Mouse (Mus musculus) thymus, postnatal 14 days (tissue): ENCODE data around the gene Hoxa4.

Experiments
- DNase-seq: peaks from one replicate; pipeline ENCODE4 v3.0.0; 2021

Hoxa4 gene

DNA sequence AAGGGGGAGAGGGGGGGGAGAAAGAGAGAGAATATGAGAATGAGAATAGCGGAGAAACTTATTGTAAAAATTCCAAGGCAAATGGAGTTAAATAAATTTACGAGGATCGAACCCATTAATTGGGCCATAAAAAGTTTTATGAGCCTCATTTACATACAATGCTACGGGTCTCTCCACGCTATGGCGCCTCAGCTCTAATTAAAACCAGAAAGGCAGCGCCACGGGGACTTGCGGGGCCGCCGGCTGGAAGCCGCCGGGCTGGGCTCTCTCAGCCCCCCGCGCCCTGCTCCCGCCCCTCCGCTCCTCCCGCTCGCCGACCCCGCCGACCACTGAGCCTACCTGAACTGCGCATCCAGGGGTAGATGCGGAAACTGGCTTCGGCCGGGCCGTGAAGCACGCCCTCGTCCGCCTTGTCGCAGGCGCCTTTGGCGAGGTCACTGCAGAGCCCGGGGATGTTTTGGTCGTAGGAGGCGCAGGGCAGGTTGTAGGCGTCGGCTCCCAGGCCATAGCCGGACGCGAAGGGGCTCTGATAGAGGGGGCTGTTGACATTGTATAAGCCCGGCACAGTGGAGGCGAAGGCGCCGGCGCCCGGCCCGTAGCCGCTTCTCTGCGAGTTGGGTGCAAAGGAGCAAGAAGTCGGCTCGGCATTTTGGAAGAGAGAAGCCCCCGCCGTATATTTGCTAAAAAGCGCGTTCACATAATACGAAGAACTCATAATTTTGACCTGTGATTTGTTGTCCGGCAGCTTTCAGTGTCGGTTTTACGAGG lies 25.3 kb upstream of the Hoxa4 start:
- no peak for DNase-seq

DNA sequence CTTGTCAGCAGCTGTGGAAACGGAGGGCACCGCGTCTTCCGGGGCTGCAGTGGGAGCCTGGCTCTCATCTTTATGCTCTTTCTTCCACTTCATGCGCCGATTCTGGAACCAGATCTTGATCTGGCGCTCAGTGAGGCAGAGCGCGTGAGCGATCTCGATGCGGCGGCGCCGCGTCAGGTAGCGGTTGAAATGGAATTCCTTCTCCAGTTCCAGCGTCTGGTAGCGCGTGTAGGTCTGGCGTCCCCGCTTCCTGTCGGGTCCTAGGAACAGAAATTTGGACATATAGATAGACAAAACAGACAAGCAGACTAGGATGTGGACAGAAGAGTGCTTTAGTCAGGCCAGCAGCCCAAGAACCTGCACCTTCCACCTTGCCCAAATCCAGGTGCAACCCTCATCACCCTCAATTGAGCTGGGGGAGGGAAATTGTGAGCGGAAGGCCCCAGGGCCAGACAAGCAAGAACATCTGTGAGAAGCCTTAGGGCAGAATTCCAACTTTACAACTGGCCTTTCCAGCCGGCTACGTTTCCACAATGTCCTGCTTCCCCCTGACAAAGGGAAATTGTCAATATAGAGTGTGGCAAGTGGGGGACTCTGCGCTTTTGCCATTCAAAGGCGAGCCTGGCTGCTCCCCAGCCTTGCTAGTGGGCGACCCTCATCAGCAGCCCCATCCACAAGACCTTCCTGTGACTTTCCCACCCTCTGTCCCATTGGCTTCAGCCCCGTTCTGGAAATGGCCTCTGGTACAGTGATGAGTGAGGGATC lies 24.4 kb upstream of the Hoxa4 start:
- DNase-seq, result no peak

DNA sequence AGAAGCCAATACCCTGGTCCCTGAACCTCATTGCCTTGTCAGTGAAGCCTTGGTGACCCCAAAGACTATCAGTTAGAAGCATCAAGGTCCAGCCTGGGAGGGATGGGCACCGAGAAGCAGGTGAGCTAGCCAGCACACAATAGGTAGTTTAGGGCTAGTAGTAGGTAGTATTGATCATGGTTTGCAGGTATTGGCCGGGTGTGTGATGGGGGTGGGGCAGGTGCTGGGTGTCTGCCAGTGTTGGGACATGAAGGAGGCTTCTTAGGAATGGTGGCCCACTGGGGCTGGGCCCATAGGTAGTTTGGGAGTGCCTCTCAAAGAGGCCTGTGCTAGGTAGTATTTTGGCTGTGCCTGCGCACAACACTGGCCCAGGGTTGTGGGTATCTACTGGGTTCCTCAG lies 23.5 kb upstream of the Hoxa4 start:
- DNase-seq, result no peak

DNA sequence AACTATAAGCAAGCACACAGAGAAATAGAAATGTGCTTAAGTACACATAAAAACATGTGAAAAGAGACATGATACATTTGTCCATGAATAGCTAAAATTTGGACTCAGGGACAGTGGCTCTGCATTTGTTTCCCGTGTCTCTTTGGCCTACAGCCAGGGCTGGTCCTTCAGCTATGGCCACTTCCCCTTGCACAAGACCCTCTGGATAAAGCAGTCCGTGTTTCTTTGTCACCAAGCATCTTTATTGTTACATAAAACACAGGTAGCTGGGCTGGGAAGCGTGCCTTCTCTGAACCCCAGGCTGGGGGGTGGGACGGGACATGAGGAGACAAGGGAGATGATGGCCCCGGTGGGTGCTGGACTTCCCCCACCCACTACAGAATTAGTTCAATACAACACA lies 22.7 kb upstream of the Hoxa4 start:
- DNase-seq, result no peak

DNA sequence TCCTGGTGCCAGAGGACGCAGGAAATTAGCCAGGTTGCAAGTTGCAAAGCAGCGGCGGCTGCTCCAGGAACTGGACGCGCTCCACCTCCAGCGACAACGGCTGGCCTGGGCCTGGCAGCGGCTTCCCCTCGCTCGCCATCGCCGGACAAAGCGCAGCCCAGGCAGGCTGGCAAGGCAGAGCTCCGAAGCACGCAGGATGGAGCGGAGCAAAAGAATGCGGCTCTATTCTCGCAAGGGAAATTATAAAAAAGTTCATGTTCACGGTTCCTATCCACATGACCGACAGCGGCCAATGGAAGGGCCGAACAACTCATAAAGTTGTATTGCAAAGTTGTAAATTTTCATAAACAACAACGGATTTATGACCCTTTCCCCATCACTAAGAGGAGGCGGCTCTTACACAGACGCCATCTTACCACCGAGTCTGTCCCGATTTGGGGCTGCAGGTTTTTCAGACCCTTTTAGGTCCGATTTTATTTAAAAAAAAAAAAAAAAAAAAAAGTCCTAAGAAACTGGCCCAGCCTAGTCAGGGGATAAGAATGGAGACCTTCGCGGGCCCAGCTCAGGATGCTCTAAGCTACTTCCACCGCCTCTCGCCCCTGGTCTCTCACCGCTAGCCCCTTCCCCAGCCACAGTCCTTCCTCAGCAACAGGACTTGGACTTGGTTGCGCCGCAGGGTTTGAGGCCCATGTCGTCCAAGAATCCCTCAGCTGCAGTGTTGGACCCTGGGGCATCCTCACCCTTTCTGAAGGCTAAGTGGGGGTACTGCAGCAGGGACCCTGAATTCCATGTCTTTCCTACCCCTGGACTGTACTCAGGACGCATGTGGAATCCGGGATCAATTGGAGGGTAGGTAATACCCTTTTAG lies 21.8 kb upstream of the Hoxa4 start, which contains the start of the genes Hoxa3 and Gm28308:
Gene Hoxa3 (minus strand): TSS at position 218 of the 868 bp plus-strand sequence.
Gene Gm28308 (minus strand): TSS at position 221 of the 868 bp plus-strand sequence.
- DNase-seq, result no peak

DNA sequence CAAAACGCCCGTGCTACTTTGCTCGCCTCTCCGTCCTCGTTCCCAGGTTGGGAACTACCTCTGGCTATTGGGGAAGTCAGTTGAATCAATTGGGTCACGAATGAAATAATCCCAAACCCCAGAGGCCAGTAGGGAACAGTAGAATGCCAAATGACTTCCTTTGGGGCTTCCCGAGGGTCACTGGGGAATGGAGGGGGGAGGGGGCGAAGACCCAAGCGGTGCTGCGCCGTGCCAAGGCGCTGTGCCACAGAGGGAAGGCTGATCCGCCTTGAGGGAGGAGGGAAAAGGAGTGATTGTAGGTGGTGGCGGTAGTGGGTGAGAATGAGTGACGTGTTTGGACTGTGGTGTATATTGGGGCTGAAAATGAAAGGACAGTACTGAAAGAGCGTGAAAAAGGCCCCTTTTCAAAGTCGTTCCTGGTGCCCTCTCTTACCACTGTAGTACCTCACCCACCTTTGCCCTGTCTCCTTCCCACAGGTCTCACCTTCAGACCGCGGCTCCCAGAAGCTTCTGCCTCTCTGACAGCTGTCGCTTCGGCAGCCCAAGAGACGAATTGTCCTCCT lies 21.1 kb upstream of the Hoxa4 start:
- DNase-seq, result no peak

DNA sequence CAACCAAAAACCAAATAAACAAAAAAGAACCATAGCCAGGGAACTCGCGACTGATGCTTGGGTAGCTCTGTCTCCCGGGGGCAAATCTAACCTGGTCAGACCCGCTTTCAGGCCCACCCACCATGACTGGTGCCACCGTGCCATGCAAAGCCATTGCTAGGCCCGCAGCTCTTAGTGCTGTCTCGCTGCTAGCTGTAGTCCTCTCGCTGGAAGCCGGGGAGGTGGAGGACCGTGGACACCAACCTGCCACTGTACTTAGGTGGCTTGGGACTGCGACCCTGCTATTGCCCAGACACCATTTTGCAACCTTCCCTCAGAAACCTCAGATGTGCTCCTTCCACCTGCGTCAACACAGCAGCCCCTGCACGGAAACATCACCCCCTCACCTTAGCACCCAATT lies 20.4 kb upstream of the Hoxa4 start:
- DNase-seq, result no peak

DNA sequence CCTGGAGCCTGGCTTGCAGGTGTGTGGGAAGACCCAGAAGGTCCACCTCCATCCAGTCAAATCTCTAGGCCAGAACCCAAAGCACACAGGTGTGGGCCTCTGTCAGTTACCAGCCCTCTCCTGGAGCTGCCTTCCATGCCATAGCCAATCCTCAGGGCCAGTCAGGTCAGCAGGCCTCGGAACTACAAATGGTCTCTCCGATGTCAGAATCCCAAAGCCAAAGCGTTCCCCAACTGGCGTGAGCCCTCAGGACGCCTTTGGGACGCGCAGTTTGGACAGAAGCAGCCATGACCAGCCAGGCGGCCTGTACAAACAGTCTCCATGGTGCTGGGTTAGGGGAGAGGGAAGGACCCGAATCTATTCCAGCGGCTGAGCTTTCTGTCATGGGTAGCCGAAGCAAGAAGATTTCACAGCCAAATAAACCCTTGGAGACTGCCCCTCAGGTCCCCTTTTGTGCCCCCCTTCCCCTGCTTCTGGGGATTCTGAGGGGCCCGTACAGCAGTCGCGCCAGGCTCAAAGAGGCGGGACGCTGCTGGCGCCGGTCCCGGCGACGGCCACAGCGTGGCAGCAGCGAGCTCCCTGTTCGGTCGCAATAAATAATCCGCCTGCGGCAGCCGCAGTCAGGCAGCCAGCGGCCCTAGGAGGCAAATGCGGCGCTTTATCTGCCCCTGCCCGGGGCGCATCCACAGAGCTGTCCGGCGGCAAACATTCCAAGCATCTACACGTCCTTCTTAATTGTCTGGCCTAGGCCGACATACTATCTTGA lies 19.8 kb upstream of the Hoxa4 start:
- peak; percentile 77 for DNase-seq

DNA sequence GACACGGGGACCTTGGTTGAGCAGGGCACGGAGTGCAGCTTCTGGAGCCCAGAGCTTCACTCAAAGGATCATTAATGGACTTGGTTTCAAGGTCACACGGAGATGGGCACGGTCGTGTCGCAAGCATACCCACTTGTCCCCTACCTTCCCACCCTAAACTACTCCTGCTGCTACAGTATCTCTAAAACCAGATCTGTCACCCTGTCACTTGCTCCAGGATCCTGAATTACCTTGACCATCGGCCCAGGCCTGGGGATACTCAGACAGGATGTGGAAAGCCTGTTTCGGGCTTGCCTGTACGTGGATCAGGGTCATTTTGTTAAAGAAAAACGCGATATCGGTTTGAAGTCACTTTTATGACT lies 18.1 kb upstream of the Hoxa4 start:
- no peak for DNase-seq

DNA sequence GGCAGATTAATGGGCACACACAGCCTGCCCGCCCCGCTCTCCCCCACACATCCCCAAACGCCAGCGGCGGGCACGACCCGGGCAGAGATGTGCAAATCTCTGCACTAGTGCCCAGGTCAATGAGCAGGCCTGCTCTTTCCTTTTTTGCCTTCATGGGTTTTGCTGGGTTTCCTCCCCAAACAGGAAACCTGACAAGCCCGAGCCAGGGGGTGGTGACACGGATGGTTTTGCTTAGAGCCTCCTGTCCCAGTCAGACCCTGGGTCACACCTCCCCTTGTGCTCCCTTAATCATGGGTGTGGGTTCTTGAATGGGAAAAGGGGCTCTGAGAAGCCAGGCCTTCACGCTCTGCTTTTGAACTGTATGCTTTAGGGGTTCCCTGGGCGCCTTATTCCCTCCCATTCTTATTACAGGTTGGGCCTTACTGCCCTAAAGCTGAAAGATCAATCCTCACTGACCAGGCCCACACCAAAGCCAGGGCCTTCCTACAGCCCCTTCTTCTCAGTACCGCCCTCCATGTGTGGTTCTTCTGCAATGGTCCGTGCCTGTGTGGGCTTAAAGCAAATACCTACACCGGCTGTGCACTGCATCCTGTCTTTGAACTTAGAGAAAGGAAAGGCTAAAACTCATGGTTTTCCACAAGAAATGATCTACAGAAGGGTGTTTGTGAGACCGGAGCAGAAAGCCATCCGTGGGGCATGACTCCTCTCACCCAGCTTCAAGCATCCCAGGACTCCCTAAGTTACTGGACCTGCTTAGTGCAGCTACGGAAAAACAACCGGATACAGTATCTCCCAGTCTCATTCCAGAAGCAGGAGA lies 17.5 kb upstream of the Hoxa4 start:
- DNase-seq, result no peak

DNA sequence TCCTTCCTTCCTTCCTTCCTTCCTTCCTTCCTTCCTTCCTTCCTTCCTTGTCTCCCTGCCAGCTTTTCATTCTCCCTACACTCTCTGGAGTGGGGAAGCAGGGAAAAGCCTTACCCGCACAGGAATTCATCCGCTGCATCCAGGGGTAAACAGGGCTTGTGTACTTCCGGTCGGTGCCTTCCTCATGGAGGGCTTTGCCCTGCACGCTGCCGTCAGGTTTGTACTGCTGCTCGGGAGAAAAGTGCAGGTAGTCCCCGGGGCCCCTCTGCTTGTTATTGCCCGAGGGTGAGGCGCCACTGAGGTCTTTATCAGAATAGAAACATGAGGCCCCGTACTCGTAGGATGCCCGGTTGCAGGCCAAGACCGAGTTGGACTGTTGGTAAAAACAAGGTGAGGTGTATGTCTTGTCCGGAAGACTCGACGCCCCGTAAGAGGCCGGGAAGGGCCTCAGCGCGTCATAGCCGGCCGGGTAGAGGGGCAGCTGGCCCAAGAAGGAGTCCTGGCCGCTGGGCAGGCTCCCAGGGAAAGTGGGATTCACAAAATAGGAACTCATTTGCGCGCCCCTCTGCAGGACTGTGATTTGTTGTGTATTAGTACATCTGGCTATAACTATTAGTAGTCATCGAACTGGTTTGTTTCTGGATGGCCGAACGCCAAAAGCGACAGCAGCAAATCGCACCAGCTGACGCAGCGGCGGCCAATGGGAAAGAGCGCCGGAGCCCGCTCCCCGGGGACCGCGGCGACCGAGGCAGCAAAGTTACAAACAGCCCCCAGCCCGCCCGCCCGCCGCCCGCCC lies 16.7 kb upstream of the Hoxa4 start, which contains the start of gene Hoxa6:
Gene Hoxa6 (minus strand): TSS at position 651 of the 796 bp plus-strand sequence.
- DNase-seq, result no peak

DNA sequence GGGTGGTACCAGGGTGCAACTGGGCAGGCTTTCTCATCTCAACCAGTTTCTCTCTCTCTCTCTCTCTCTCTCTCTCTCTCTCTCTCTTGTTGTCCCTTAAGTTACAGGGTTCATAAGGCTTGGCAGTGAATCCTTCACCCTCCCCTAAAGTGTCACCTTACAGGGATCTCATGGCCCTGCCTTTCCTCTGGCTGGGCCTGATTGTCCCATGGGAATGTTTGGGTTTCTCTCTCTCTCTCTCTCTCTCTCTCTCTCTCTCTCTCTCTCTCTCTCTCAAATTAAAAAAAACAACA lies 16.1 kb upstream of the Hoxa4 start:
- no peak for DNase-seq

DNA sequence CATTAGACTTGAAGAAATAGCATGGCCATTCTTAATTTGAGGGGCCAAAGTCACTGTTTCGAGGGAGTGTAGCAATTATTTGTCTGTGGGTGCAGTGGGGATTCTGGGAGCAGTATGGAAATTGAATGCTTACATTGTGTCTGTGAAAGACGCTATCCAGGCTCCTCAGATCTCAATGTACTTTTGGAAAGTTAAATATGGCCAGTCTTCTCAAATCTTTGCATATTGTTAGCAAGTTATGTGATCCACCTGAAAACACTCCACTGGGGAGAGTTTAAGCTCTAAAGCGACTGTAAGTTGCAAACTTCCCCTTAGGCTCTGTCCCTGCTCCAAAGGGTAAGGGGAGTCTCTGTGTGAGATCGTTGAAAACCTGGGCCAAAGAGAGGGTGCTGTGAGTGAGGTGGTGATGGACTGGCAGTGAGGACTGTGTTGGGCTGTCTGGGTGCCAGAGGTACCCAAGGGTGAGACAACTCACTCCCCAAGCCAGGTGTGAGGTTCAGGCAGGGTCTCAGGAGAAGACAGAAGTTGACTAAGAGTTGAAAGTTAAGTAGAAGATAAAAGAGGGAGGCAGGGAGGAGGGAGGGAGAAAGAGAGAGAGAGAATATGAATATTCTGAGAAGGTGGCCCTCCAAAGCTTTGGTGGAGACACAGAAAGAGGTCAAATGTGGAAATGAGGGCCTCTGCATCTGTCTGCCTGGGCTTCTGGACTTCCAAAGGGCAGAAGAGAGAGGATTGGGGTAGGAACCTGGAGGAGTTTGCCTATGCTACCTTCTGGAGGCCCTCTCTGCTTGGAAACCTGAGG lies 15.5 kb upstream of the Hoxa4 start:
- DNase-seq, result no peak

DNA sequence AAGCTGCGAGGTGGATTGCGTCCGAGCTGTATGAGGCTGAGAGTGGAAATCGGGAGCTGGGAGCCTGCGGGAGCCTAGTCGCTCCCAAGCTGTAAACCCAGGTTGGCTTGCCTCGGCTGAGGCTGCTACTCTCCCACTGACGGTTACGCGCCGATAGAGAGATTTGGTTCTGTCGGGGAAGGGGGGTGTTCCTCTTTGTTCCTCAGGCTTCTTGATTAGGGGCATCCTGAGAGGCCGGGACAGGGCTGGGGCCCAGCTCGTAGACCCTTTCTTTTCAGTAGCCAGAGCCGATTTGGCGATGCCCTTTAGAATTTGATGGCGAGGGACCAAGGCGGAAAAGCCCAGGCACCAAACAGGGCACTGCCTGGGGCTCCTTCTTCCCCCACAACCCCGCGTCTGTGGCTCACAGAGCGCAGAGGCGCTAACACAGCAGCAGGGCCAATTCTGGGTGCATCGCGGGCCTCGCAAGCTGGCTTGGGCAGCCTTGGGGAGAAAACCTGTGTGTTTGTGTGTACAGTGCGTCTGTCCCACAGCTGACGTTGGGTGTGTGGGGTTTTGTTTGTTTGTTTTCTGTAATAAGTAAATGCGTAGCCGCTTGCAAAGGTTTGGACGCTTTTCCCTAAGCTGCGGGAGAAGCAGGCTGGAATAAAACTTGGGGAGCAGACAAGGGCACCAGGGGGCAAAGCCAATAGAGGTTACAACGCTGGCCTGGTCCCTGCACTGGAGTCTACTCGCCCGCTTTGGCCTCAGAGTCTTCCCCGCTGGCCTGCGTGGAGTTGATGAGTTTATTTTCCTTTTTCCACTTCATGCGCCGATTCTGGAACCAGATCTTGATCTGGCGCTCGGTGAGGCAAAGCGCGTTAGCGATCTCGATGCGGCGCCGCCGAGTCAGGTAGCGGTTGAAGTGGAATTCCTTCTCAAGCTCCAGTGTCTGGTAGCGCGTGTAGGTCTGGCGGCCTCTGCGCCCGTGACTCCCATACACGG lies 14.4 kb upstream of the Hoxa4 start:
- DNase-seq, result no peak

DNA sequence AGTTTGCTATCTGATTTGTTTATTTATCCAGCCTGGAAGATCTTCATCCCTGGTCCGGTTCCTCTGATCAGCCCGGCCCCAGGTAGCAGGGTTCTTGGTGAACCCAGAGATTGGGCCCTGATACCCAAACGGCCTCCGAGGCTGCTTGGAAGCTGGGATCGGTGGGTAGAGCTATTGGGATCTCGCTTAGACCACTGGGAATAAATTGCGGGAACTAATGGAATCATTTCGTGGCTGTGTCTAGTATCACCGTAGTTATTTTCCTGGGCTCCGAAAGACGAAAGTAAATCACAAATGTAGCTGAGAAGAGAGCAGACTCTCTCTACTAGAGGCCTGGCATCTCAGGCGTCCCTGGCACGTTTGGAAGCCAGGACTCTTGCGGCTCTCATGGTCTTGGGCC lies 13.7 kb upstream of the Hoxa4 start:
- no peak for DNase-seq

DNA sequence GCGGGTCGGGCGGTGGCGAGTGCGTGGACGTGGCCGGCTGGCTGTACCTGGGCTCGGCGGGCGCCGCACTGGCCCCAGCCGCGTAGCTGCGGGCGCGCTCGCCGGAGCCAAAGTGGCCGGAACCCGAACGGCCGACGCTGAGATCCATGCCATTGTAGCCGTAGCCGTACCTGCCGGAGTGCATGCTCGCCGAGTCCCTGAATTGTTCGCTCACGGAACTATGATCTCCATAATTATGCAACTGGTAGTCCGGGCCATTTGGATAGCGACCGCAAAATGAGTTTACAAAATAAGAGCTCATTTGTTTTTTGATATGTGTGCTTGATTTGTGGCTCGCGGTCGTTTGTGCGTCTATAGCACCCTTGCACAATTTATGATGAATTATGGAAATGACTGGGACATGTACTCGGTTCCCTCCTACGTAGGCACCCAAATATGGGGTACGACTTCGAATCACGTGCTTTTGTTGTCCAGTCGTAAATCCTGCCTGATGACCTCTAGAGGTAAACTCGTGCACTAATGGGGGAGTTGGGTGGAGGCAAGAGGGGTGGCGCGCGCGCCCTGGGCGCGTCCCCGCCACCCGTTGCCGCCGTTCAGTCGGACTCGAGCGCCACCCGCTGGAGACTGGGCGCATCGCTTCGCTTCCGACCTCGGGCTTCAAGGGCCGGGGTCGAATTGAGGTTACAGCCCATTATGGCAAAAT lies 12.6 kb upstream of the Hoxa4 start, which contains the start of gene Hoxa5:
Gene Hoxa5 (minus strand): TSS at position 538 of the 703 bp plus-strand sequence.
- no peak for DNase-seq

DNA sequence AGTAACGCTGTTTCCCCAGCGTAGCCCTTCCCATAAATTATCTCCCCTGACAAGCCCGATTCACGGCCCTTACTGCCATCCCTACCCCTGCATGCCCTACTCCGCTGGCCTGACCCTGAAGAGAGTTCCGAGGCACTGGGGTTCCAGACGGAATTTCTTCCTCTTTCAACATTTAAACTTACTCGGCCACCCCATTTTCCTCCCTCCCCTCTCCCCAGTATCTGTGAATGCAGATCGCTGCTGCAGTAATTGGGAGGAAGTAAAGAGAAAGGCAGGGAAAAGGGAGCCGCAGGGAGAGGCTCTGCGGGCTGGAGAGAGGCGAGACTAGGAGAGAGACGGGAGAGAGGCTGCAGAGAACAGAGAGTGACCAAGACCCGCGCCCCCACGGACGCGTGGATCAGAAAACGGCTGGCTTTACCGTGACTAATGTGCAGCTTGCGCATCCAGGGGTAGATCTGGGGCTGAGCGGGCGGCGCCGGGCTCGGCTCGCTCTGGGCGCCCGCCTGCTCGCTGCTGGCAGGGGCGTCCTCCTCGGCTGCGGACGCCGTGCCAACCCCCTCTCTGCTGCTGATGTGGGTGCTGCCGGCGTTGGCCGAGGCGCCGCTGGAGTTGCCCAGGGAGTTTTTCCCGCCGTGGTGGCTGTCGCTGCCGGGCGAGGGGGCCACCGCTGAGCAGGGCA lies 12.0 kb upstream of the Hoxa4 start:
- no peak for DNase-seq
